Mouse (Mus musculus) bone marrow, adult 2 months (tissue): Measurements from ENCODE around the gene Ppa2.

Experiments used
- CTCF ChIP-seq: fragments of 200-500 bp; IDR thresholded peaks from 2 replicates; pipeline ENCODE4 v1.5.1; 2011; ENCODE audit warnings: low read length, control low read depth; ENCODE audit not compliant: control insufficient read depth, insufficient read depth
- POLR2A ChIP-seq: fragments of 200-500 bp; IDR thresholded peaks from 2 replicates; pipeline ENCODE4 v1.6.1; 2011; ENCODE audit warnings: low read depth, mild to moderate bottlenecking, control low read depth, low read length, borderline replicate concordance; ENCODE audit not compliant: control insufficient read depth

DNA sequence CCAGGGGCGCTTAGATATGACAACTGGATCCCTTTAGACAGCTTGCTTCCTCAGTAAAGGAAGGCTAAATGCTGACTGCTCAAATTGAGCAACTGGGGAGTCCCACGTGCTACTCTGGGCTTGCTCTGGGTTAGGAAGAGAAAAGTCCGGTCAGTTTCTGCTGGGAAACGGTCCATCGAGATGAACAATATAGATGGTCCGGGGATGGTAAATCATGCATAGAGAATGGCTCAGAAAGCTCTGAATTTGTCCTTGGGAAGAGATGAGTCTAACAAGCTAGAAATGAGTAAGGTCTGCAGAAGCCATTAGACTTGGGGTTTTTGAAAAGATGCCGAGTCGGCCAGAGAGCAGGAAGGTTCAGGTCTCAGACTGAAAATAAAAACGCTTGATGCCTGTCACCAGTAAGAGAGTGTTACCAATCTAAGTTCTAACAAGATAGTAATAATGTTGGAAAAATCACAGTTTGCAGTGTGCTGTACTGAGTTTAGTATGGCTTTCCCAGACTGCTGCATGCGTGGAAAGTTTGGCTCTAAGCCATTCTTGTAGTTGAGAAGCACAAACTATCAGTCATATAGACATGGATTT is 80.0 kb downstream of the Ppa2 start:
- TF ChIP-seq CTCF (no peak), POLR2A (no peak)
